Mouse (Mus musculus) liver, embryonic 14.5 days (tissue): ENCODE results near the gene Zbtb38. TPM values are rescaled to one million over a fixed set of nuclear protein-coding genes. Genes with fewer than 3 reads are reported as not detected.

Source experiments
- ATAC-seq: fragments of 200-750 bp; cut with Nextera tagmentation; 2 replicates; pipeline ENCODE4 v1.8.0; 2017; ENCODE audit warnings: moderate number of reproducible peaks, mild to moderate bottlenecking, moderate library complexity; ENCODE audit not compliant: insufficient read depth
- DNase-seq, 3 experiments: peaks; one replicate each; pipeline ENCODE4 v3.0.0-alpha.2; 2012 to 2013; ENCODE audit warnings: low read depth in 3 of 3, low spot score in 3 of 3
- H3K27ac ChIP-seq: fragments of 300-500 bp; sonication (generic); 2 replicates; pipeline ENCODE4 v1.5.1; 2014; ENCODE audit warnings: moderate library complexity, mild to moderate bottlenecking, control low read depth, inconsistent platforms
- H3K27me3 ChIP-seq: fragments of 300-500 bp; sonication (generic); 2 replicates; pipeline ENCODE4 v1.6.1; 2014; ENCODE audit warnings: mild to moderate bottlenecking, low read length, moderate library complexity; ENCODE audit not compliant: control insufficient read depth, insufficient read depth
- H3K36me3 ChIP-seq: fragments of 300-500 bp; sonication (generic); replicated peaks from 2 replicates; pipeline ENCODE4 v1.6.1; 2014; ENCODE audit warnings: low read depth; ENCODE audit not compliant: control insufficient read depth, insufficient read depth
- H3K4me1 ChIP-seq, 2 experiments: fragments of 200-500 bp in 1 of 2; fragments of 300-500 bp in 1 of 2; sonication (generic) in 1 of 2; replicated peaks; 2 replicates each; pipeline ENCODE4 v1.6.1; 2012 to 2014; ENCODE audit warnings: antibody characterized with exemption in 1 of 2, inconsistent platforms in 1 of 2, low read length in 1 of 2; ENCODE audit not compliant: control insufficient read depth in 2 of 2, insufficient read depth in 2 of 2
- H3K4me2 ChIP-seq: fragments of 300-500 bp; sonication (generic); 2 replicates; pipeline ENCODE4 v1.6.1; 2014; ENCODE audit warnings: low read depth, mild to moderate bottlenecking, control low read depth, moderate library complexity
- H3K4me3 ChIP-seq, 2 experiments: fragments of 200-500 bp in 1 of 2; fragments of 300-500 bp in 1 of 2; sonication (generic) in 1 of 2; 2 replicates each; pipeline ENCODE4 v1.5.1; 2012 to 2014; ENCODE audit warnings: low read depth in 2 of 2, low read length in 2 of 2, mild to moderate bottlenecking in 2 of 2, control low read depth in 1 of 2, inconsistent platforms in 1 of 2, moderate library complexity in 1 of 2; ENCODE audit not compliant: insufficient read depth in 1 of 2
- H3K9ac ChIP-seq: fragments of 300-500 bp; sonication (generic); replicated peaks from 2 replicates; pipeline ENCODE4 v1.6.1; 2014; ENCODE audit warnings: mild to moderate bottlenecking, control low read depth, moderate library complexity
- H3K9me3 ChIP-seq: fragments of 300-500 bp; sonication (generic); 2 replicates; pipeline ENCODE4 v1.6.1; 2016; ENCODE audit warnings: low read length, mixed read lengths; ENCODE audit not compliant: control insufficient read depth
- CTCF ChIP-seq: IDR thresholded peaks from 2 replicates; pipeline ENCODE4 v1.5.1; 2016; ENCODE audit warnings: antibody characterized with exemption, low read depth, control low read depth
- EP300 ChIP-seq: IDR thresholded peaks from 2 replicates; pipeline ENCODE4 v1.6.1; 2016; ENCODE audit warnings: antibody characterized with exemption, low read depth
- WGBS: fragments of 180-500 bp; shearing (Covaris S2); extraction: QIAGEN DNeasy Blood & Tissue Kit; methylation state at CpG from one replicate; pipeline ENCODE4 v1.1.7; 2014; ENCODE audit not compliant: insufficient replicate concordance; 5-methylcytosine and 5-hydroxymethylcytosine counted together
- polyA plus RNA-seq, 2 experiments: library from polyadenylated mRNA; depleted of rRNA in 1 of 2; stranded (reverse) in 1 of 2; unstranded in 1 of 2; fragments of >200 nt; fragmentation: Nextera tagmentation in 1 of 2; extraction: Ambion mirVana in 1 of 2; gene quantifications; 2 replicates each; pipeline versions ENCODE4 v1.2.1 to v1.2.3; 2012 to 2014

Gene Zbtb38
- polyA plus RNA-seq, 2 experiments = 0.65 to 4.5 TPM

DNA sequence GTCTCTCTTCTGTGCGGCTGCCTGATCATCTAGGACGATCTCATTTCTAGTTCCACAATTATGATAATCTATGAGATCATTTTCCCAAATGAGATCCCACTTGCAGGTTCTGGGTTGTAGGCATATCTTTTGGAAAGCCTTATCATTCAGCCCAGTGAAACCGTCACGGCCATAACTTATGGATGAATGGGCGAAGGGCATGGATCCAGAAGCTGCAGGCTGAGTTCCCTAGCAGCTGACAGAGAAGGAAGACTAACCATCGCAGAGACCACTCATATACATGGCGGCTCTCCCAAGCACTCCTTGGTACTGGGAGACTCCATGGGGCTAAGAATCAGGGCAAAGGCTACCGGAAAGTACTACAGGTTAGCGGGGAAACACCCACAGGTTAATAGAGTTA, 43.7 kb downstream of the Zbtb38 start:
- Histone ChIP-seq H3K27me3 (no peaks in the 10 kb centered on the region), H3K9me3 (no peaks in the 10 kb centered on the region), H3K4me1 (peaks cover 0 to 15% of the 10 kb centered on the region in 2 experiments; a peak in 2 of 4 replicates), H3K27ac (no peak overlapping the region), H3K36me3 (no peaks in the 10 kb centered on the region), H3K9ac (no peak overlapping the region), H3K4me2 (no peak overlapping the region), H3K4me3 (no peak overlapping the region)
- ATAC-seq (no peak), DNase-seq (no peak)
- 77% methylated on average over 9 of the region's 9 CpGs for WGBS
- TF ChIP-seq EP300 = no peak
- TF ChIP-seq CTCF = no peak

DNA sequence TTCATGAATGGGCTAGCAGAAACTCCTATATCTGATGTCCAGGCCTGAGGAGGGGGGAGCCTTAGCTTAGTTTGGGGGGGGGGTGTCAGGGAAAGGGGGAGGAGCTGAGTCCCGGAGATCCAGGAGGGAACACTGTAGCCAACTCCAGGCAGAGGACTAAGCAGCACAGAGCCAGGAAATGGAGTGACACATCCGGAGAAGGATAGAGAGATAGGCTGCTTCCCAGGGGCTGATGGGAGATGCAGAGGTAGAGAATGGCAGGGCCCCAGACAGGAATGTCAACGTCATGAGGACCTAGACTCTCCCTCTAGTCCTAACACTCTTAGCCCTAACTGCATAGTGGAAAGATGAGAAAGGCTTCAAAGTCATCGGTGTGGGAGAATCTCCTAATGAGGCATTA, 44.7 kb downstream of the Zbtb38 start:
- no peaks in the 10 kb centered on the region for H3K27me3 ChIP-seq
- 61% methylated on average over 4 of the region's 4 CpGs for WGBS
- ATAC-seq (no peak), DNase-seq (no peak)
- no peak overlapping the region for H3K9ac ChIP-seq
- H3K9me3 ChIP-seq = no peaks in the 10 kb centered on the region
- H3K36me3 ChIP-seq = no peaks in the 10 kb centered on the region
- peaks cover 0 to 14% of the 10 kb centered on the region in 2 experiments; a peak in 2 of 4 replicates for H3K4me1 ChIP-seq
- no peak overlapping the region for H3K4me3 ChIP-seq
- TF ChIP-seq CTCF (no peak), EP300 (no peak)
- H3K27ac ChIP-seq = no peak overlapping the region
- no peak overlapping the region for H3K4me2 ChIP-seq

DNA sequence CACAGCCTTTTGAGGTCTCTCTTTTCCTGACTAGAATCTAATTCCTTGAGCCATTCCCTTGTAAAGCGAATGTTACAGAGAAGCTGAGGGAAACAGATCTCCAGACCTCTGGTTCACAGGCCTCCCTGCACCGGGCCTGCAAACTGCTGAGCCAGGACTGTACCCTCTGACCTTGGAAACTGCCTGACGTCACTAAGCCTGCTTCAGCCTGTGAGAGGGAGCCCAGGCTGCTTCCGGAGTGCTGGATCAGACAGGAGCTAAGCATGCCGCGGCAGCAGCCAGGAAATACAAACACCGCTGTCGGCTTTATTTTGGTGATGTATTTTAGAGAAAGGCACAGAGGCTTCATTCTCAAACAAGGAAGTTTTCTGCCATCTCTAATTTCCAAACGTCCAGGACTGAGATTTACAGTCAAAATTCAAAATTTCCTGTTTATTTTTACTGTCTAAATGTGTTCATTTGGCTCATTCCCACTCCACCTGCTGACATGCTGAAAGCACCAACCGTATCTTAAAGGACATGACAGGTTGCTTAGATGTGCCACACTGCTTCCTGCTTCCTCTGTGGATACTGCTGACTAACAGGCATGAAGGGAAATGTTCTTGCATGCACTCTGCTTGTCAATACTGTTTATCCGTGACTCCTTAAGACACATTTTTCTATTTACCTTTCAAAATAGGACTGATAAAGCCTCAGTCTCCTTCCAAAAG, 46.9 kb downstream of the Zbtb38 start:
- peak overlapping the region; percentile 19 for H3K4me2 ChIP-seq
- H3K27me3 ChIP-seq = no peaks in the 10 kb centered on the region
- 0 out of 2 replicates have a peak overlapping the region, but pooled peaks have one; percentile 11 for H3K9ac ChIP-seq
- H3K36me3 ChIP-seq = no peaks in the 10 kb centered on the region
- H3K4me1 ChIP-seq = peaks cover 0 to 11% of the 10 kb centered on the region in 2 experiments; a peak in 2 of 4 replicates
- TF ChIP-seq EP300 (no peak), CTCF (no peak)
- no peak overlapping the region for H3K27ac ChIP-seq
- H3K4me3 ChIP-seq = no peak overlapping the region
- no peaks in the 10 kb centered on the region for H3K9me3 ChIP-seq
- ATAC-seq (peak; percentile 82), DNase-seq (peak in 2 of 3 experiments; percentile 29 to 42)
- WGBS = 24% methylated on average over 11 of the region's 11 CpGs

DNA sequence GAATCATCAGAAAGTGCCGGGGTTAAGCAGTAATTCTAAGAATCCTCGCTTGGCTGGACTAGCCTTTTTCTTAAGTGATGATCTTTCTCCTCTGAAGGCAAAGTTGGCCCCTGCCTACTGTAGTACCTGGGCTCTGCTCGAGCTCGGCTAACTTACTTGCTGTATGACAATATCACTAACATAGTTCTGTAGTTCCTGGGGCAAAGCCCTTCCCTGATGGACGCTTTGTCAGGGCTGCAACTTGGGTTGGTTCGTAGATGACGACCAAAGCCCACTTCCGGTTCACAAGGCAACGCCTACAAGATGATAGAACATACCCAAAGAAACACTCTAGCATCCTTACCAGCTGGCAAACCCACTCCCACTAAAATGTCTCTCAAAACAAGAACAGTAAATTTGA, 47.7 kb downstream of the Zbtb38 start:
- WGBS = 60% methylated on average over 9 of the region's 9 CpGs
- no peak for TF ChIP-seq CTCF
- TF ChIP-seq EP300 = no peak
- no peak for ATAC-seq

DNA sequence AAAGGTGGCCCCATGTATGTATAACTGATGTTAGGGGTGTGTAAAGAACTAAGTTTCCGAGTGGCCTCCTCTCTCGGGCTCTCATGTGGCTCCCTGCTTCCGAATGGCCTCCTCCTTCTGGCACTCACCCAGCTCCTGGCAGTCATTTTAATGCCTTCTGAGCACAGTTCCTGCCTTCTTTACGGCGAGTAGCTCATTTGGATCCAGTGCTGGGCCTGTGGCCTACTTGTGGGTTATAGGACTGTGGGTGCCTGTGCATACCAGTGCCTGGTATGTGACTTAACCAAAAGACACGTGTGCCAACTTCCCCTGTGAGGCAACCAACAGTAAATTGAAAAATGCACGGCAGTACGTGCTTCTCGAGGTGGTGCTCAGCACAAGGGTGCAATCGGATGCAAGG, 50.7 kb downstream of the Zbtb38 start:
- Histone ChIP-seq H3K4me2 (no peak overlapping the region), H3K27ac (no peak overlapping the region), H3K9ac (no peak overlapping the region), H3K27me3 (no peaks in the 10 kb centered on the region), H3K9me3 (no peaks in the 10 kb centered on the region; the same call in 1 of the 2 replicates), H3K4me3 (no peak overlapping the region), H3K4me1 (peaks cover 0 to 11% of the 10 kb centered on the region in 2 experiments; a peak in 2 of 4 replicates), H3K36me3 (no peaks in the 10 kb centered on the region)
- ATAC-seq = no peak
- 72% methylated on average over 10 of the region's 10 CpGs for WGBS
- TF ChIP-seq EP300 (no peak), CTCF (no peak)
- DNase-seq = no peak

More for the DNA sequence above, 47.7 kb downstream of the Zbtb38 start:
- DNase-seq = no peak
- Histone ChIP-seq H3K4me1 (peaks cover 0 to 11% of the 10 kb centered on the region in 2 experiments; a peak in 2 of 4 replicates), H3K9ac (no peak overlapping the region), H3K9me3 (no peaks in the 10 kb centered on the region), H3K36me3 (no peaks in the 10 kb centered on the region), H3K4me2 (no peak overlapping the region), H3K27me3 (no peaks in the 10 kb centered on the region), H3K27ac (no peak overlapping the region), H3K4me3 (no peak overlapping the region)
